Mouse (Mus musculus): Measurements from ENCODE around the gene Scai. TPM values are rescaled to one million over a fixed set of nuclear protein-coding genes. Genes with fewer than 3 reads are reported as not detected.

Gene Scai
- polyA plus RNA-seq, 1 experiment = 2.4 TPM

DNA sequence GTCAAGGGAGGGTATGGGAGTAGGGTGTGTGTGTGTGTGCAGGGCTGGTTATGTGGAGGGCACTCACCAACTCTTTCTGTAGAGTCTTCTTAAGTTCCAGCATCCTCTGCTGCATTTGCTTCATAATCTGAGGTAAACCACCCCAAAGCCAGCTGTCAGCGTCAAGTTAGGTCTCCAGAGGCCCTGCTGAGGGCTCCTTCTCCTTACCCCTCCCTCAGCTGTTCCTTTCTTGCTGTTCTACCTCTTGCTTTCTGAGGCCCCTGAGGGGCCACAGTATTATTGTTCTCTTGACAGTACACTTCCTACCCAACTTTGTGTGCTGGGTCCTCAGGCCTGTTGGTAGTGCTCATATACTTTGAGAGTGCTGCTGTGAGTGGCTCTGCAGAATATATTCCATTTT, 170.5 kb downstream of the Scai start:
- H3K4me1 ChIP-seq (ENCODE audit: control insufficient read depth, insufficient read depth, low read length) = no peaks in the 10 kb centered on the region
- DNase-seq = no peak
- H3K4me3 ChIP-seq (replicated peaks; ENCODE audit: extremely low read depth, low read depth, low read length) = no peak overlapping the region
- no peak for TF ChIP-seq POLR2A (IDR thresholded peaks at IDR 0.05; ENCODE audit: borderline replicate concordance, extremely low read depth, low read depth, low read length)
- TF ChIP-seq CTCF (IDR thresholded peaks at IDR 0.05; ENCODE audit: insufficient read depth, low read length) = no peak
- 83% methylated on average over 1 of the region's 1 CpGs for WGBS

DNA sequence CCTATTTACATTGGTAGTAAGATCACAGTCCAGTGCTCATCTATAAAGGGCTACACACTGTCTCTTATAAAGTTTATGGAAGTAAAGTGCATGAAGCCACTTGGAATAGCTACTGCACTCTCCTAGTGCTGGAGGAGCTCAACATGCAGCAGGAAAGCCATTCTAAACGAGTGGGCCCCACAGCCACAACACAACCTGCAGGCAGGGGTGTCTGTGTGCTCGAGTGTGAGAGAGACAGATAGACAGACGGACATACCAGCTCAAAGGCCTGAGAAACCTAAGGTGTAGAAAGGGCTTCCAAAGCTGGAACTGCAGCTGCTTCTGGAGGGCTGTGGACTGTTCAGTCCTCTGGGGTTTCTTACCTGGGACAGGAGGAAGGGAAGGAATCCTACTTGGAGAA, 174.0 kb downstream of the Scai start:
- H3K4me1 ChIP-seq (ENCODE audit: control insufficient read depth, insufficient read depth, low read length) = no peaks in the 10 kb centered on the region
- no peak for DNase-seq
- no peak for TF ChIP-seq CTCF (IDR thresholded peaks at IDR 0.05; ENCODE audit: insufficient read depth, low read length)
- TF ChIP-seq POLR2A (IDR thresholded peaks at IDR 0.05; ENCODE audit: borderline replicate concordance, extremely low read depth, low read depth, low read length) = no peak
- H3K4me3 ChIP-seq (replicated peaks; ENCODE audit: extremely low read depth, low read depth, low read length) = no peak overlapping the region
- 77% methylated on average over 3 of the region's 3 CpGs for WGBS

Other genes starting within 250 kb of the Scai start
- 4.4 and 4.5 TPM in 2 replicates for gene Wdr38, start 193.3 kb downstream of the Scai start, polyA plus RNA-seq (2012; rRNA removed)
- gene Arpc5l, start 185.4 kb downstream of the Scai start, polyA plus RNA-seq (2012; rRNA removed) = 27.7 and 28.3 TPM in 2 replicates
- 121 and 126 TPM in 2 replicates for gene Rpl35, start 185.1 kb downstream of the Scai start, polyA plus RNA-seq (2012; rRNA removed)
- 7.5 and 10.2 TPM in 2 replicates for gene Golga1, start 125.2 kb downstream of the Scai start, polyA plus RNA-seq (2012; rRNA removed)
- gene Ppp6c, start 35.7 kb upstream of the Scai start, polyA plus RNA-seq (2012; rRNA removed) = 17.3 and 24.1 TPM in 2 replicates